Mouse (Mus musculus): ENCODE measurements around the gene Slc22a14. TPM values are rescaled to one million over a fixed set of nuclear protein-coding genes. Genes with fewer than 3 reads are reported as not detected.
"Not testable (repeated sequence)": the region's sequence is repeated elsewhere in the genome, so short reads cannot be mapped to it uniquely, and the experiment has no call there.

Gene Slc22a14
- total RNA-seq (2015) (not detected in 2 replicates), total RNA-seq (2017) (not detected in 2 replicates)

- ATAC-seq (ENCODE audit: poor library complexity, severe bottlenecking) = peak; percentile 97
Observed at GRCm38 (mm10) chr9:119365284-119365683, at the start of gene Slc22a14. Slc22a14 (minus strand) TSS chr9:119365553.

GRCm38 (mm10) chr9:119409864-119410263 lies 44.5 kb upstream of the Slc22a14 start:
- no peak for ATAC-seq (ENCODE audit: poor library complexity, severe bottlenecking)

- ATAC-seq (ENCODE audit: poor library complexity, severe bottlenecking) = no peak
Observed at GRCm38 (mm10) chr9:119408898-119409664, 43.7 kb upstream of the Slc22a14 start.

- ATAC-seq (ENCODE audit: poor library complexity, severe bottlenecking) = no peak
Observed at GRCm38 (mm10) chr9:119407884-119408283, 42.5 kb upstream of the Slc22a14 start.

GRCm38 (mm10) chr9:119404090-119404489 lies 38.7 kb upstream of the Slc22a14 start:
- ATAC-seq (ENCODE audit: poor library complexity, severe bottlenecking) = 0 out of 2 replicates have a peak, but pooled peaks have one; percentile 10

- no peak for ATAC-seq (ENCODE audit: poor library complexity, severe bottlenecking)
Observed at GRCm38 (mm10) chr9:119403236-119403641, 37.9 kb upstream of the Slc22a14 start.

GRCm38 (mm10) chr9:119402253-119403235 lies 37.2 kb upstream of the Slc22a14 start:
- ATAC-seq (ENCODE audit: poor library complexity, severe bottlenecking) = no peak

- ATAC-seq (ENCODE audit: poor library complexity, severe bottlenecking) = peak; percentile 77
Observed at GRCm38 (mm10) chr9:119401801-119402214, 36.5 kb upstream of the Slc22a14 start, which contains the start of gene Acvr2b. Acvr2b (plus strand) TSS chr9:119402118.

- peak; percentile 17 for ATAC-seq (ENCODE audit: poor library complexity, severe bottlenecking)
Observed at GRCm38 (mm10) chr9:119401351-119401750, 36.0 kb upstream of the Slc22a14 start.

- ATAC-seq (ENCODE audit: poor library complexity, severe bottlenecking) = 0 out of 2 replicates have a peak, but pooled peaks have one; percentile 47
Observed at GRCm38 (mm10) chr9:119394808-119395207, 29.5 kb upstream of the Slc22a14 start.

- ATAC-seq (ENCODE audit: poor library complexity, severe bottlenecking) = no peak
Observed at GRCm38 (mm10) chr9:119390214-119390613, 24.9 kb upstream of the Slc22a14 start.

- no peak for ATAC-seq (ENCODE audit: poor library complexity, severe bottlenecking)
Observed at GRCm38 (mm10) chr9:119388956-119389355, 23.6 kb upstream of the Slc22a14 start.

- no peak for ATAC-seq (ENCODE audit: poor library complexity, severe bottlenecking)
Observed at GRCm38 (mm10) chr9:119382603-119383002, 17.2 kb upstream of the Slc22a14 start.

- ATAC-seq (ENCODE audit: poor library complexity, severe bottlenecking) = no peak
Observed at GRCm38 (mm10) chr9:119378231-119378630, 12.9 kb upstream of the Slc22a14 start.

- ATAC-seq (ENCODE audit: poor library complexity, severe bottlenecking) = no peak
Observed at GRCm38 (mm10) chr9:119375556-119375955, 10.2 kb upstream of the Slc22a14 start.

- ATAC-seq (ENCODE audit: poor library complexity, severe bottlenecking) = no peak
Observed at GRCm38 (mm10) chr9:119375008-119375407, 9.7 kb upstream of the Slc22a14 start.

GRCm38 (mm10) chr9:119371251-119371650 lies 5.9 kb upstream of the Slc22a14 start:
- ATAC-seq (ENCODE audit: poor library complexity, severe bottlenecking) = no peak

- not testable (repeated sequence) for ATAC-seq (ENCODE audit: poor library complexity, severe bottlenecking)
Observed at GRCm38 (mm10) chr9:119370770-119371169, 5.4 kb upstream of the Slc22a14 start.

- no peak for ATAC-seq (ENCODE audit: poor library complexity, severe bottlenecking)
Observed at GRCm38 (mm10) chr9:119368367-119368766, 3.0 kb upstream of the Slc22a14 start.

- no peak for ATAC-seq (ENCODE audit: poor library complexity, severe bottlenecking)
Observed at GRCm38 (mm10) chr9:119363229-119363628, 2.1 kb downstream of the Slc22a14 start.

GRCm38 (mm10) chr9:119361416-119361815 lies 3.9 kb downstream of the Slc22a14 start:
- ATAC-seq (ENCODE audit: poor library complexity, severe bottlenecking) = no peak

Measured in megakaryocyte, adult 5-6 weeks (primary cell).